ENCODE assay signal across 15 mouse cellular contexts in genomic region chr3:95627763-95628162, GRCm38 (mm10). TPM values are rescaled to one million over a fixed set of nuclear protein-coding genes. Genes with fewer than 3 reads are reported as not detected.
A peak's percentile ranks its signal among the peaks of the same experiment; 100 is the strongest.
DNase-seq lines count a peak whose midpoint lies in the region; ATAC-seq and TF ChIP-seq lines count a peak whose summit lies in the region.
"Had no signal": no experiment of that assay in that cellular context is flagged by ENCODE, and none has a peak within 500 bp of the region (broad histone marks: within the 10 kb centered on the region; RNA-seq: fewer than 3 reads in every experiment).

No protein-coding gene starts in this region.

- H3K27me3 ChIP-seq in heart, embryonic 12.5 days (replicated peaks), result no peaks in the 10 kb centered on the region
- H3K27me3 ChIP-seq: heart, embryonic 13.5 days; hindbrain, embryonic 15.5 days; liver, embryonic 15.5 days had no signal

- intact Hi-C loops in left cerebral cortex, postnatal 36 days (cut with DNase I), result no loop called here
- intact Hi-C loops in heart, postnatal 36 days (cut with DNase I), result loop anchor here (5.0 kb wide), 1 partner anchor 125 kb away; no protein-coding TSS in a partner anchor

- no peak overlapping the region for H3K4me3 ChIP-seq in heart, embryonic 12.5 days
- H3K4me3 ChIP-seq in cortical plate, adult 2 months (ENCODE audit: insufficient read depth, low read length), result no peak overlapping the region
- H3K4me3 ChIP-seq in layer of hippocampus, adult 2 months, result peak overlapping the region; percentile 89
- H3K4me3 ChIP-seq: gastrocnemius, adult 2 months; heart, embryonic 13.5 days; hindbrain, embryonic 15.5 days; liver, embryonic 15.5 days had no signal

- peaks cover 14% of the 10 kb centered on the region for H3K4me1 ChIP-seq in heart, embryonic 12.5 days (replicated peaks)
- H3K4me1 ChIP-seq in cortical plate, adult 2 months (ENCODE audit: control insufficient read depth, insufficient read depth, low read length), result peaks cover 11% of the 10 kb centered on the region

- peak; percentile 72 for TF ChIP-seq POLR2A in cortical plate, adult 2 months (IDR thresholded peaks at IDR 0.05; ENCODE audit: extremely low read depth, insufficient read depth, low read length)

- no peaks in the 10 kb centered on the region for H3K9me3 ChIP-seq in heart, embryonic 12.5 days (replicated peaks)
- H3K9me3 ChIP-seq: heart, embryonic 13.5 days; hindbrain, embryonic 15.5 days; liver, embryonic 15.5 days had no signal

- H3K4me2 ChIP-seq in heart, embryonic 12.5 days, result no peak overlapping the region
- H3K4me2 ChIP-seq: heart, embryonic 13.5 days; hindbrain, embryonic 15.5 days had no signal

- peaks cover 56% of the 10 kb centered on the region for H3K36me3 ChIP-seq in heart, embryonic 12.5 days

- TF ChIP-seq CTCF in cortical plate, adult 2 months (IDR thresholded peaks at IDR 0.05; ENCODE audit: extremely low read depth, insufficient read depth, low read length), result no peak
- TF ChIP-seq CTCF in layer of hippocampus, adult 2 months (conservative IDR thresholded peaks at IDR 0.05), result no peak

- 78% methylated on average over 5 of the region's 5 CpGs for WGBS in heart, embryonic 12.5 days

- DNase-seq in heart, adult 11 months, result peak; percentile 76
- peak; percentile 60 to 90 for DNase-seq in layer of hippocampus, adult 2 months (ENCODE audit: low spot score in 2 of 2)
- DNase-seq in left cerebral cortex, postnatal 36 days (ENCODE audit: low spot score in 2 of 2), result peak; percentile 82 to 84
- no peak for DNase-seq in embryo, embryonic 9.5 days (ENCODE audit: extremely low spot score)
- DNase-seq in thymus, postnatal 0 days (ENCODE audit: low spot score), result no peak
- DNase-seq in heart, postnatal 36 days, result no peak
- DNase-seq: gastrocnemius, adult 2 months; kidney, adult 9 months; lung, postnatal 4 days; thymus, postnatal 36 days had no signal

- H3K27ac ChIP-seq in heart, embryonic 12.5 days (ENCODE audit: poor library complexity, severe bottlenecking), result no peak overlapping the region
- H3K27ac ChIP-seq in cortical plate, adult 2 months (ENCODE audit: insufficient read depth, low read length), result no peak overlapping the region
- peak overlapping the region; percentile 99 for H3K27ac ChIP-seq in layer of hippocampus, adult 2 months
- H3K27ac ChIP-seq: gastrocnemius, adult 2 months; heart, embryonic 13.5 days; hindbrain, embryonic 15.5 days; liver, embryonic 15.5 days had no signal

- no peak overlapping the region for H3K9ac ChIP-seq in heart, embryonic 12.5 days
- H3K9ac ChIP-seq: heart, embryonic 13.5 days; hindbrain, embryonic 15.5 days; liver, embryonic 15.5 days had no signal

- ATAC-seq in heart, embryonic 12.5 days (ENCODE audit: insufficient number of reproducible peaks, low FRiP score), result no peak

RNA-seq across cellular contexts. Expression of gene Ensa, which starts 3.0 kb away (rescaled TPM):
- polyA plus RNA-seq in heart, embryonic 12.5 days (2016; fragmentation: Nextera tagmentation; extraction: Ambion mirVana), result 50.8 and 51.4 TPM in 2 replicates
- 149 and 155 TPM in 2 replicates for polyA plus RNA-seq in cortical plate, adult 2 months (2012; rRNA removed)
- 100 to 1,000 TPM; 302 to 322 TPM for total RNA-seq in layer of hippocampus, adult 2 months (2021)
- total RNA-seq in left cerebral cortex, postnatal 36 days (2021), result 100 to 1,000 TPM; 361 to 394 TPM
- 58.5 and 65.4 TPM in 2 replicates for polyA plus RNA-seq in thymus, postnatal 0 days (2015; fragmentation: Nextera tagmentation; extraction: Ambion mirVana)
- 10 to 100 TPM; 73.0 to 75.0 TPM for total RNA-seq in heart, postnatal 36 days (2021)

RNA-seq across cellular contexts. Expression of gene Mcl1, which starts 30.8 kb away (rescaled TPM):
- polyA plus RNA-seq in heart, embryonic 12.5 days (2016; fragmentation: Nextera tagmentation; extraction: Ambion mirVana), result 65.2 and 66.9 TPM in 2 replicates
- polyA plus RNA-seq in cortical plate, adult 2 months (2012; rRNA removed), result 37.7 and 39.5 TPM in 2 replicates
- total RNA-seq in layer of hippocampus, adult 2 months (2021), result 10 to 100 TPM; 49.6 to 55.2 TPM
- 10 to 100 TPM; 49.9 to 56.5 TPM for total RNA-seq in left cerebral cortex, postnatal 36 days (2021)
- polyA plus RNA-seq in thymus, postnatal 0 days (2015; fragmentation: Nextera tagmentation; extraction: Ambion mirVana), result 81.3 and 91.3 TPM in 2 replicates
- total RNA-seq in heart, postnatal 36 days (2021), result 100 to 1,000 TPM; 151 to 156 TPM

RNA-seq across cellular contexts. Expression of gene Golph3l, which starts 39.0 kb away (rescaled TPM):
- polyA plus RNA-seq in heart, embryonic 12.5 days (2016; fragmentation: Nextera tagmentation; extraction: Ambion mirVana), result 24.1 and 25.1 TPM in 2 replicates
- polyA plus RNA-seq in cortical plate, adult 2 months (2012; rRNA removed), result 15.5 and 15.9 TPM in 2 replicates
- 10 to 100 TPM; 21.6 to 23.2 TPM for total RNA-seq in layer of hippocampus, adult 2 months (2021)
- total RNA-seq in left cerebral cortex, postnatal 36 days (2021), result 10 to 100 TPM; 20.6 to 20.8 TPM
- 33.4 and 35.9 TPM in 2 replicates for polyA plus RNA-seq in thymus, postnatal 0 days (2015; fragmentation: Nextera tagmentation; extraction: Ambion mirVana)
- 10 to 100 TPM; 19.1 to 20.0 TPM for total RNA-seq in heart, postnatal 36 days (2021)

RNA-seq across cellular contexts. Expression of gene Adamtsl4, which starts 60.0 kb away (rescaled TPM):
- 4.3 and 4.9 TPM in 2 replicates for polyA plus RNA-seq in heart, embryonic 12.5 days (2016; fragmentation: Nextera tagmentation; extraction: Ambion mirVana)
- 6.0 and 6.4 TPM in 2 replicates for polyA plus RNA-seq in cortical plate, adult 2 months (2012; rRNA removed)
- total RNA-seq in layer of hippocampus, adult 2 months (2021), result 1 to 10 TPM; 7.0 to 7.9 TPM
- total RNA-seq in left cerebral cortex, postnatal 36 days (2021), result 1 to 10 TPM; 4.2 to 4.9 TPM
- polyA plus RNA-seq in thymus, postnatal 0 days (2015; fragmentation: Nextera tagmentation; extraction: Ambion mirVana), result 0.91 and 2.0 TPM in 2 replicates
- 10 to 100 TPM; 62.2 to 67.6 TPM for total RNA-seq in heart, postnatal 36 days (2021)

Comparison
In these comparisons a context has a peak if more than half of its experiments do, and no peak if none do; other contexts are left out.
1. DNase-seq: peak in heart, adult 11 months (single experiment), layer of hippocampus, adult 2 months (2 of 2) and left cerebral cortex, postnatal 36 days (2 of 2); none in embryo, embryonic 9.5 days (single experiment), thymus, postnatal 0 days (single experiment) and heart, postnatal 36 days (0 of 2).